Mouse (Mus musculus) adrenal gland, adult 8-10 months (tissue): Measurements from ENCODE around the gene Hmga2. TPM values are rescaled to one million over a fixed set of nuclear protein-coding genes. Genes with fewer than 3 reads are reported as not detected.

ENCODE experiments used
- DNase-seq: peaks from one replicate; pipeline ENCODE4 v3.0.0; 2022
- total RNA-seq, 4 experiments: library from RNA; stranded (reverse); gene quantifications; 2 replicates each; pipeline ENCODE4 v1.2.4; 2022

The Hmga2 gene
- total RNA-seq, 4 experiments from 2014 or later: 3.9 to 4.7 (median 4.3) TPM

GRCm38 (mm10) chr10:120423256-120423655 is 53.0 kb downstream of the Hmga2 start:
- no peak for DNase-seq

GRCm38 (mm10) chr10:120422820-120423219 is 53.4 kb downstream of the Hmga2 start:
- no peak for DNase-seq

- DNase-seq: peak; percentile 84
Observed at GRCm38 (mm10) chr10:120422050-120422449, 54.2 kb downstream of the Hmga2 start.

GRCm38 (mm10) chr10:120420971-120421629 is 55.2 kb downstream of the Hmga2 start:
- no peak for DNase-seq

GRCm38 (mm10) chr10:120418738-120419523 is 57.3 kb downstream of the Hmga2 start:
- DNase-seq: no peak

- no peak for DNase-seq
Observed at GRCm38 (mm10) chr10:120418211-120418610, 58.1 kb downstream of the Hmga2 start.

GRCm38 (mm10) chr10:120417488-120418118 is 58.7 kb downstream of the Hmga2 start:
- DNase-seq: no peak

GRCm38 (mm10) chr10:120417116-120417487 is 59.2 kb downstream of the Hmga2 start:
- DNase-seq: no peak

- DNase-seq: no peak
Observed at GRCm38 (mm10) chr10:120416628-120417027, 59.6 kb downstream of the Hmga2 start.

GRCm38 (mm10) chr10:120412215-120412614 is 64.1 kb downstream of the Hmga2 start:
- no peak for DNase-seq

GRCm38 (mm10) chr10:120410958-120411357 is 65.3 kb downstream of the Hmga2 start:
- DNase-seq: no peak

GRCm38 (mm10) chr10:120409131-120409530 is 67.1 kb downstream of the Hmga2 start:
- no peak for DNase-seq

- DNase-seq: no peak
Observed at GRCm38 (mm10) chr10:120407230-120407629, 69.0 kb downstream of the Hmga2 start.

GRCm38 (mm10) chr10:120406038-120406437 is 70.2 kb downstream of the Hmga2 start:
- DNase-seq: no peak

GRCm38 (mm10) chr10:120405322-120405721 is 70.9 kb downstream of the Hmga2 start:
- no peak for DNase-seq

GRCm38 (mm10) chr10:120402966-120403365 is 73.3 kb downstream of the Hmga2 start:
- no peak for DNase-seq

GRCm38 (mm10) chr10:120401787-120402186 is 74.5 kb downstream of the Hmga2 start:
- DNase-seq: no peak

- no peak for DNase-seq
Observed at GRCm38 (mm10) chr10:120399846-120400510, 76.3 kb downstream of the Hmga2 start.

- DNase-seq: no peak
Observed at GRCm38 (mm10) chr10:120398745-120399144, 77.5 kb downstream of the Hmga2 start.

- no peak for DNase-seq
Observed at GRCm38 (mm10) chr10:120397211-120397631, 79.0 kb downstream of the Hmga2 start.

- no peak for DNase-seq
Observed at GRCm38 (mm10) chr10:120395550-120395949, 80.7 kb downstream of the Hmga2 start.

GRCm38 (mm10) chr10:120394740-120395139 is 81.5 kb downstream of the Hmga2 start:
- no peak for DNase-seq
